In the genomic region with DNA sequence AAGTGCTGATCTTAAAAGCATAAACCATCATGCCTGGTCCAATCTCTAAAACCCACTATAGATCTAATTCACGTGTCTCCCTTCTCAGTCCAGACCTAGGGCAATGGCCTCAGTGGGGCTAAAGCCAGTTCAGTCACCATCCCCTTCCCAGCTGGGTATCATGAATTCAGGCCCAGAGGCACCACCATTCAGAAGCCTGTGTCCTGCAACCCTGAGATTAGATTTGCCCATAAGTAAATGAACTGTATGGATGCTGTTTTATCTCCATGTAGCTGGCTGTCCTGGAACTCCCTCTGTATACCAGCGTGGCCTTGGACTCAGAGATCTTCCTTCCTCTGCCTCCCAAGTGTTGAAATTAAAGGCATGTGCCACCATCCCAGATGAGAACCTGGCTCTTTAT, we compare ENCODE assay signal across 8 mouse cellular contexts. TPM values are rescaled to one million over a fixed set of nuclear protein-coding genes. Genes with fewer than 3 reads are reported as not detected.
DNase-seq lines count a peak whose midpoint lies in the region; ATAC-seq and TF ChIP-seq lines count a peak whose summit lies in the region.

No protein-coding gene starts in this region.

- no peak for TF ChIP-seq RAD21 in MEL (IDR thresholded peaks at IDR 0.05; ENCODE audit: low read depth, low read length)

- no peaks in the 10 kb centered on the region for H3K27me3 ChIP-seq in heart, embryonic 13.5 days (replicated peaks)
- no peaks in the 10 kb centered on the region for H3K27me3 ChIP-seq in MEL (ENCODE audit: control insufficient read depth in 1 of 2, insufficient read depth in 2 of 2, low read length in 2 of 2)
- H3K27me3 ChIP-seq in forebrain, postnatal 0 days (ENCODE audit: insufficient read depth, low read length) = no peaks in the 10 kb centered on the region

- no peaks in the 10 kb centered on the region for H3K36me3 ChIP-seq in heart, embryonic 13.5 days
- H3K36me3 ChIP-seq in MEL (ENCODE audit: control insufficient read depth in 1 of 2, insufficient read depth in 2 of 2, low read length in 2 of 2) = peaks cover 0 to 16% of the 10 kb centered on the region in 2 experiments; a peak in 2 of 4 replicates
- no peaks in the 10 kb centered on the region for H3K36me3 ChIP-seq in forebrain, postnatal 0 days (ENCODE audit: insufficient read depth)

- no peak for TF ChIP-seq EP300 in MEL (IDR thresholded peaks at IDR 0.05; ENCODE audit: low read depth in 1 of 2, low read length in 2 of 2)

- H3K4me3 ChIP-seq in heart, embryonic 13.5 days = no peak overlapping the region; the same call in 1 of the 2 replicates
- H3K4me3 ChIP-seq in MEL (ENCODE audit: control insufficient read depth in 1 of 2, insufficient read depth in 1 of 2, low read depth in 2 of 2, low read length in 2 of 2) = peak overlapping the region in 1 of 2 experiments; percentile 99; a peak in 3 of 4 replicates
- peak overlapping the region; percentile 91; the same call in 1 of the 2 replicates for H3K4me3 ChIP-seq in forebrain, postnatal 0 days (ENCODE audit: low read depth, low read length)

- H3K4me1 ChIP-seq in heart, embryonic 13.5 days = peaks cover 46% of the 10 kb centered on the region
- peaks cover 12 to 34% of the 10 kb centered on the region in 2 experiments for H3K4me1 ChIP-seq in MEL (ENCODE audit: control insufficient read depth in 1 of 2, insufficient read depth in 2 of 2, low read length in 2 of 2)
- H3K4me1 ChIP-seq in forebrain, postnatal 0 days (ENCODE audit: insufficient read depth) = peaks cover 8% of the 10 kb centered on the region

- H3K27ac ChIP-seq in heart, embryonic 13.5 days (replicated peaks) = peak overlapping the region; percentile 73
- 0 out of 2 replicates have a peak overlapping the region, but pooled peaks have one; percentile 20 for H3K27ac ChIP-seq in MEL (ENCODE audit: control insufficient read depth, low read depth, low read length)
- H3K27ac ChIP-seq in forebrain, postnatal 0 days (ENCODE audit: low read depth, low read length) = peak overlapping the region; percentile 77; the same call in 1 of the 2 replicates

- no peak for ATAC-seq in heart, embryonic 13.5 days (ENCODE audit: extremely low read depth, insufficient number of reproducible peaks, low FRiP score, low TSS enrichment)
- ATAC-seq in forebrain, postnatal 0 days = no peak
- peak; percentile 73 for ATAC-seq in megakaryocyte-erythroid progenitor cell, adult 5-6 weeks (replicated peaks; ENCODE audit: low FRiP score, low TSS enrichment, poor library complexity, severe bottlenecking)

- peaks cover 39% of the 10 kb centered on the region for H3K79me2 ChIP-seq in MEL (ENCODE audit: control insufficient read depth, insufficient read depth, low read length, poor library complexity)

- no peak for TF ChIP-seq CTCF in MEL (IDR thresholded peaks at IDR 0.05 in 2 of 3, conservative IDR thresholded peaks at IDR 0.05 in 1 of 3; ENCODE audit: control insufficient read depth in 1 of 3, insufficient read depth in 1 of 3, low read depth in 2 of 3, low read length in 3 of 3, poor library complexity in 1 of 3, severe bottlenecking in 1 of 3)
- TF ChIP-seq CTCF in forebrain, postnatal 0 days (IDR thresholded peaks at IDR 0.05; ENCODE audit: low read depth) = no peak

- H3K4me2 ChIP-seq in heart, embryonic 13.5 days = peak overlapping the region; percentile 92
- peak overlapping the region; percentile 98 for H3K4me2 ChIP-seq in forebrain, postnatal 0 days (ENCODE audit: low read depth)

- TF ChIP-seq POLR2A in MEL (IDR thresholded peaks at IDR 0.05; ENCODE audit: control insufficient read depth in 1 of 2, insufficient read depth in 1 of 2, low read depth in 1 of 2, low read length in 2 of 2, poor library complexity in 1 of 2) = no peak

- DNase-seq in heart, adult 11 months = no peak
- peak; percentile 33 for DNase-seq in MEL (ENCODE audit: low read depth, low spot score)
- DNase-seq in forebrain, postnatal 0 days = no peak
- DNase-seq in gastrocnemius, postnatal 25 days = no peak
- no peak for DNase-seq in gastrocnemius, adult 8-10 months (ENCODE audit: low spot score in 2 of 2)
- DNase-seq in left cerebral cortex, adult 8-10 months (ENCODE audit: low spot score in 2 of 2) = no peak

- peak overlapping the region; percentile 96 for H3K9ac ChIP-seq in heart, embryonic 13.5 days
- H3K9ac ChIP-seq in MEL (ENCODE audit: control insufficient read depth, low read depth, low read length, poor library complexity, severe bottlenecking) = peak overlapping the region; percentile 99
- no peak overlapping the region for H3K9ac ChIP-seq in forebrain, postnatal 0 days

- 86% methylated on average over 2 of the region's 2 CpGs for WGBS in heart, embryonic 13.5 days
- 78% methylated on average over 2 of the region's 2 CpGs for WGBS in forebrain, postnatal 0 days

- H3K9me3 ChIP-seq in heart, embryonic 13.5 days = no peaks in the 10 kb centered on the region
- H3K9me3 ChIP-seq in MEL (replicated peaks; ENCODE audit: insufficient read depth, low read length) = no peaks in the 10 kb centered on the region
- H3K9me3 ChIP-seq in forebrain, postnatal 0 days (ENCODE audit: low read length) = no peaks in the 10 kb centered on the region

RNA-seq across cellular contexts. Expression of a gene that starts 2.3 kb away (rescaled TPM):
- 9.1 and 10.1 TPM in 2 replicates for polyA plus RNA-seq in heart, embryonic 13.5 days (2015; fragmentation: Nextera tagmentation; extraction: Ambion mirVana)
- total RNA-seq in MEL (2012; rRNA removed) = 14.6 and 15.8 TPM in 2 replicates
- polyA plus RNA-seq in MEL (2012; ENCODE audit: insufficient read depth in 1 of 2, insufficient read length in 2 of 2, low read depth in 1 of 2, low replicate concordance in 2 of 2, missing spikeins in 1 of 2) = 10 to 100 TPM in 1 of 2 experiments, not detected in 1; 29.0 TPM
- total RNA-seq in forebrain, postnatal 0 days (2014; rRNA removed) = 19.2 and 24.2 TPM in 2 replicates
- polyA plus RNA-seq in forebrain, postnatal 0 days (2015; fragmentation: Nextera tagmentation; extraction: Ambion mirVana) = 4.6 and 6.8 TPM in 2 replicates
- 34.4 and 39.7 TPM in 2 replicates for total RNA-seq in megakaryocyte-erythroid progenitor cell, adult 5-6 weeks (2014; fragmentation: Nextera tagmentation)
- 12.1 and 12.9 TPM in 2 replicates for total RNA-seq in megakaryocyte-erythroid progenitor cell, adult 5-6 weeks (2017)
- 1 to 10 TPM; 5.6 to 6.7 TPM for total RNA-seq in gastrocnemius, postnatal 25 days (2021)
- total RNA-seq in gastrocnemius, adult 8-10 months (2022) = 1 to 10 TPM; 4.8 to 5.7 (median 5.3) TPM
- total RNA-seq in left cerebral cortex, adult 8-10 months (2022) = 10 to 100 TPM; 16.2 to 32.0 (median 20.3) TPM

RNA-seq across cellular contexts. Expression of a gene that starts 12.6 kb away (rescaled TPM):
- 12.0 and 13.0 TPM in 2 replicates for polyA plus RNA-seq in heart, embryonic 13.5 days (2015; fragmentation: Nextera tagmentation; extraction: Ambion mirVana)
- 77.8 and 108 TPM in 2 replicates for total RNA-seq in MEL (2012; rRNA removed)
- 100 to 1,000 TPM in 1 of 2 experiments, not detected in 1; 188 TPM for polyA plus RNA-seq in MEL (2012; ENCODE audit: insufficient read depth in 1 of 2, insufficient read length in 2 of 2, low read depth in 1 of 2, low replicate concordance in 2 of 2, missing spikeins in 1 of 2)
- 77.2 and 77.8 TPM in 2 replicates for total RNA-seq in forebrain, postnatal 0 days (2014; rRNA removed)
- polyA plus RNA-seq in forebrain, postnatal 0 days (2015; fragmentation: Nextera tagmentation; extraction: Ambion mirVana) = 13.6 and 14.8 TPM in 2 replicates
- 152 and 213 TPM in 2 replicates for total RNA-seq in megakaryocyte-erythroid progenitor cell, adult 5-6 weeks (2014; fragmentation: Nextera tagmentation)
- total RNA-seq in megakaryocyte-erythroid progenitor cell, adult 5-6 weeks (2017) = 116 and 174 TPM in 2 replicates
- total RNA-seq in gastrocnemius, postnatal 25 days (2021) = 100 to 1,000 TPM in 1 of 2 experiments, 10 to 100 TPM in 1; 99.8 to 120 TPM
- 100 to 1,000 TPM; 157 to 173 (median 162) TPM for total RNA-seq in gastrocnemius, adult 8-10 months (2022)
- 100 to 1,000 TPM; 102 to 111 (median 109) TPM for total RNA-seq in left cerebral cortex, adult 8-10 months (2022)

RNA-seq across cellular contexts. Expression of a gene that starts 35.4 kb away (rescaled TPM):
- polyA plus RNA-seq in heart, embryonic 13.5 days (2015; fragmentation: Nextera tagmentation; extraction: Ambion mirVana) = 808 and 893 TPM in 2 replicates
- 308 and 324 TPM in 2 replicates for total RNA-seq in MEL (2012; rRNA removed)
- polyA plus RNA-seq in MEL (2012; ENCODE audit: insufficient read depth in 1 of 2, insufficient read length in 2 of 2, low read depth in 1 of 2, low replicate concordance in 2 of 2, missing spikeins in 1 of 2) = 100 to 1,000 TPM; 300 to 657 TPM
- total RNA-seq in forebrain, postnatal 0 days (2014; rRNA removed) = 154 and 193 TPM in 2 replicates
- 633 and 650 TPM in 2 replicates for polyA plus RNA-seq in forebrain, postnatal 0 days (2015; fragmentation: Nextera tagmentation; extraction: Ambion mirVana)
- total RNA-seq in megakaryocyte-erythroid progenitor cell, adult 5-6 weeks (2014; fragmentation: Nextera tagmentation) = 282 and 325 TPM in 2 replicates
- total RNA-seq in megakaryocyte-erythroid progenitor cell, adult 5-6 weeks (2017) = 29.3 and 49.3 TPM in 2 replicates
- 100 to 1,000 TPM; 634 to 665 TPM for total RNA-seq in gastrocnemius, postnatal 25 days (2021)
- 100 to 1,000 TPM; 525 to 571 (median 544) TPM for total RNA-seq in gastrocnemius, adult 8-10 months (2022)
- total RNA-seq in left cerebral cortex, adult 8-10 months (2022) = 100 to 1,000 TPM; 306 to 342 (median 330) TPM

RNA-seq across cellular contexts. Expression of a gene that starts 37.6 kb away (rescaled TPM):
- 1.6 and 2.5 TPM in 2 replicates for polyA plus RNA-seq in heart, embryonic 13.5 days (2015; fragmentation: Nextera tagmentation; extraction: Ambion mirVana)
- 4.8 and 6.8 TPM in 2 replicates for total RNA-seq in MEL (2012; rRNA removed)
- polyA plus RNA-seq in MEL (2012; ENCODE audit: insufficient read depth in 1 of 2, insufficient read length in 2 of 2, low read depth in 1 of 2, low replicate concordance in 2 of 2, missing spikeins in 1 of 2) = 10 to 100 TPM in 1 of 2 experiments, not detected in 1; 19.3 TPM
- 114 and 151 TPM in 2 replicates for total RNA-seq in forebrain, postnatal 0 days (2014; rRNA removed)
- 57.5 and 68.2 TPM in 2 replicates for polyA plus RNA-seq in forebrain, postnatal 0 days (2015; fragmentation: Nextera tagmentation; extraction: Ambion mirVana)
- 5.2 and 10.5 TPM in 2 replicates for total RNA-seq in megakaryocyte-erythroid progenitor cell, adult 5-6 weeks (2014; fragmentation: Nextera tagmentation)
- total RNA-seq in megakaryocyte-erythroid progenitor cell, adult 5-6 weeks (2017) = 3.7 TPM in 1 of 2 replicates, not detected in the other
- 1 to 10 TPM; 1.2 to 1.6 TPM for total RNA-seq in gastrocnemius, postnatal 25 days (2021)
- 1 to 10 TPM; 1.9 to 4.0 (median 2.9) TPM for total RNA-seq in gastrocnemius, adult 8-10 months (2022)
- 100 to 1,000 TPM; 328 to 363 (median 358) TPM for total RNA-seq in left cerebral cortex, adult 8-10 months (2022)

RNA-seq across cellular contexts. Expression of a gene that starts 45.0 kb away (rescaled TPM):
- 15.6 and 15.7 TPM in 2 replicates for polyA plus RNA-seq in heart, embryonic 13.5 days (2015; fragmentation: Nextera tagmentation; extraction: Ambion mirVana)
- total RNA-seq in MEL (2012; rRNA removed) = 8.1 and 8.3 TPM in 2 replicates
- 10 to 100 TPM in 1 of 2 experiments, not detected in 1; 26.7 TPM for polyA plus RNA-seq in MEL (2012; ENCODE audit: insufficient read depth in 1 of 2, insufficient read length in 2 of 2, low read depth in 1 of 2, low replicate concordance in 2 of 2, missing spikeins in 1 of 2)
- total RNA-seq in forebrain, postnatal 0 days (2014; rRNA removed) = 91.5 and 120 TPM in 2 replicates
- polyA plus RNA-seq in forebrain, postnatal 0 days (2015; fragmentation: Nextera tagmentation; extraction: Ambion mirVana) = 19.3 and 21.3 TPM in 2 replicates
- total RNA-seq in megakaryocyte-erythroid progenitor cell, adult 5-6 weeks (2014; fragmentation: Nextera tagmentation) = 30.9 and 34.0 TPM in 2 replicates
- total RNA-seq in megakaryocyte-erythroid progenitor cell, adult 5-6 weeks (2017) = 9.4 and 10.5 TPM in 2 replicates
- total RNA-seq in gastrocnemius, postnatal 25 days (2021) = 10 to 100 TPM; 33.7 to 34.8 TPM
- total RNA-seq in gastrocnemius, adult 8-10 months (2022) = 10 to 100 TPM; 20.8 to 36.0 (median 29.5) TPM
- total RNA-seq in left cerebral cortex, adult 8-10 months (2022) = 10 to 100 TPM; 48.5 to 76.4 (median 64.1) TPM

Comparison
In these comparisons a context has a peak if more than half of its experiments do, and no peak if none do; other contexts are left out.
1. H3K27ac ChIP-seq: peak in every context shown above with its lines; median percentile 77 in forebrain, postnatal 0 days; 73 in heart, embryonic 13.5 days; 20 in MEL.